13 mouse cellular contexts compared by ENCODE assay signal in the genomic region with DNA sequence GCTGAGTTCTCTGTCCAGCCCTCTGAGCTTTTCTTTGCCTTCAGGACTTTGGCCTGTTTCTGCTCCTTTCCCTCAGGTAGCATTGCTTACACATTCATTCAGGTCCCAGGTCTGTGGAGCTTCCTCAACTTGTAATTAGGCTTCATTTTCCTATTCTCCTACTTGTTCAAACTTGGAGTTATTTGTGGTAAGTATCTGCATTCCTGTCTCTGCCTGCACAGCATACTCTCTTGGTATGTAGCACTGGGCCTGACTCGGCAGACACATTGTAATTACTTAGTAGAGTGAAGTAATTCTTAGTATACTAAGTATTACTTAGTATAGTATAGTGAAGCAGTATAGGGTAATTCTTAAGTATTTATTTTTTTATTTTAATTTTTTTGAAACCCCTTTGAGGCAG. TPM values are rescaled to one million over a fixed set of nuclear protein-coding genes. Genes with fewer than 3 reads are reported as not detected.
DNase-seq lines count a peak whose midpoint lies in the region; ATAC-seq and TF ChIP-seq lines count a peak whose summit lies in the region.
"Had no signal": no experiment of that assay in that cellular context is flagged by ENCODE, and none has a peak within 500 bp of the region (broad histone marks: within the 10 kb centered on the region; RNA-seq: fewer than 3 reads in every experiment).

No protein-coding gene starts in this region.

- 64% methylated on average over 1 of the region's 1 CpGs for WGBS in embryonic facial prominence, embryonic 11.5 days
- 81% methylated on average over 1 of the region's 1 CpGs for WGBS in embryonic facial prominence, embryonic 10.5 days
- WGBS in kidney, adult 2 months = 47% methylated on average over 1 of the region's 1 CpGs
- 63% methylated on average over 1 of the region's 1 CpGs for WGBS in kidney, embryonic 16.5 days

- no peak for DNase-seq in embryonic facial prominence, embryonic 11.5 days (ENCODE audit: low spot score)
- DNase-seq in embryonic facial prominence, embryonic 10.5 days (ENCODE audit: low spot score) = no peak
- DNase-seq in kidney, adult 2 months = peak; percentile 40
- DNase-seq in Patski (ENCODE audit: low read depth, low spot score) = no peak
- DNase-seq in yolk sac, embryonic 10.5 days (ENCODE audit: low spot score) = peak; percentile 37
- DNase-seq in retina, embryonic 14.5 days (ENCODE audit: low spot score) = no peak
- DNase-seq: cerebellum, adult 2 months; gastrocnemius, postnatal 14 days had no signal

- H3K4me2 ChIP-seq in embryonic facial prominence, embryonic 11.5 days (ENCODE audit: low read depth, low read length) = no peak overlapping the region
- no peak overlapping the region for H3K4me2 ChIP-seq in kidney, embryonic 16.5 days (replicated peaks; ENCODE audit: low read depth, low read length)
- H3K4me2 ChIP-seq: embryonic facial prominence, embryonic 15.5 days; forebrain, embryonic 15.5 days; hindbrain, embryonic 13.5 days had no signal

- H3K9ac ChIP-seq in embryonic facial prominence, embryonic 11.5 days (replicated peaks; ENCODE audit: low read length) = no peak overlapping the region
- no peak overlapping the region for H3K9ac ChIP-seq in kidney, embryonic 16.5 days (replicated peaks; ENCODE audit: low read length)
- H3K9ac ChIP-seq: embryonic facial prominence, embryonic 15.5 days; forebrain, embryonic 15.5 days; hindbrain, embryonic 13.5 days had no signal

- 0 out of 2 replicates have a peak, but pooled peaks have one; percentile 20 for ATAC-seq in embryonic facial prominence, embryonic 11.5 days (replicated peaks; ENCODE audit: insufficient number of reproducible peaks, low FRiP score, low TSS enrichment, low read depth)
- no peak for ATAC-seq in kidney, embryonic 16.5 days (ENCODE audit: low FRiP score, low TSS enrichment)
- ATAC-seq in Patski = peak; percentile 80
- ATAC-seq: forebrain, embryonic 15.5 days had no signal

- no peaks in the 10 kb centered on the region for H3K4me1 ChIP-seq in embryonic facial prominence, embryonic 11.5 days (ENCODE audit: control insufficient read depth, insufficient read depth, low read length)
- 0 out of 2 replicates have a peak, but pooled peaks cover 3% of the 10 kb centered on the region for H3K4me1 ChIP-seq in embryonic facial prominence, embryonic 10.5 days
- H3K4me1 ChIP-seq in kidney, adult 2 months (ENCODE audit: control insufficient read depth, insufficient read depth, low read length) = peaks cover 24% of the 10 kb centered on the region; the same call in 1 of the 2 replicates
- no peaks in the 10 kb centered on the region for H3K4me1 ChIP-seq in kidney, embryonic 16.5 days (ENCODE audit: insufficient read depth, low read length)

- no peak for TF ChIP-seq CTCF in kidney, adult 2 months (conservative IDR thresholded peaks at IDR 0.05; ENCODE audit: insufficient read depth, insufficient read length, low read depth, low read length)
- no peak for TF ChIP-seq CTCF in Patski (IDR thresholded peaks at IDR 0.05)

- no peaks in the 10 kb centered on the region for H3K36me3 ChIP-seq in embryonic facial prominence, embryonic 11.5 days (replicated peaks; ENCODE audit: control insufficient read depth, insufficient read depth, low read depth, low read length)
- H3K36me3 ChIP-seq in embryonic facial prominence, embryonic 10.5 days (replicated peaks) = no peaks in the 10 kb centered on the region
- H3K36me3 ChIP-seq in kidney, adult 2 months (ENCODE audit: control insufficient read depth, insufficient read depth, low read length) = no peaks in the 10 kb centered on the region
- no peaks in the 10 kb centered on the region for H3K36me3 ChIP-seq in kidney, embryonic 16.5 days (ENCODE audit: insufficient read depth, low read length)
- H3K36me3 ChIP-seq: embryonic facial prominence, embryonic 15.5 days; forebrain, embryonic 15.5 days; hindbrain, embryonic 13.5 days had no signal

- POLR2A ChIA-PET in Patski (lab: Charles Lee) = no interaction called here

- CTCF ChIA-PET in Patski (lab: Charles Lee) = interaction anchor here (1.3 kb wide), 1 partner anchor 14 kb away, joined by 5 read pairs; no protein-coding TSS in a partner anchor

- no peaks in the 10 kb centered on the region for H3K27me3 ChIP-seq in embryonic facial prominence, embryonic 11.5 days (ENCODE audit: control insufficient read depth, insufficient read depth, low read length)
- no peaks in the 10 kb centered on the region for H3K27me3 ChIP-seq in embryonic facial prominence, embryonic 10.5 days (replicated peaks; ENCODE audit: low read depth, poor library complexity, severe bottlenecking)
- H3K27me3 ChIP-seq in kidney, adult 2 months (replicated peaks; ENCODE audit: control insufficient read depth, insufficient read depth, low read length) = no peaks in the 10 kb centered on the region
- no peaks in the 10 kb centered on the region for H3K27me3 ChIP-seq in kidney, embryonic 16.5 days (ENCODE audit: insufficient read depth, low read length)
- H3K27me3 ChIP-seq in Patski = no peaks in the 10 kb centered on the region
- H3K27me3 ChIP-seq: embryonic facial prominence, embryonic 15.5 days; forebrain, embryonic 15.5 days; hindbrain, embryonic 13.5 days had no signal

- no peak overlapping the region for H3K4me3 ChIP-seq in embryonic facial prominence, embryonic 11.5 days (ENCODE audit: low read depth, low read length)
- H3K4me3 ChIP-seq in embryonic facial prominence, embryonic 10.5 days = no peak overlapping the region
- no peak overlapping the region for H3K4me3 ChIP-seq in kidney, adult 2 months (ENCODE audit: insufficient read depth, low read depth, low read length)
- H3K4me3 ChIP-seq in kidney, embryonic 16.5 days (ENCODE audit: low read length) = no peak overlapping the region
- H3K4me3 ChIP-seq: embryonic facial prominence, embryonic 15.5 days; forebrain, embryonic 15.5 days; hindbrain, embryonic 13.5 days had no signal

- in situ Hi-C loops in Patski (cut with MboI; ENCODE audit: low pct_unique_long_range_greater_than_20kb) = no loop called here

- TF ChIP-seq POLR2A in kidney, adult 2 months (IDR thresholded peaks at IDR 0.05; ENCODE audit: low read depth, low read length) = no peak

- no peaks in the 10 kb centered on the region for H3K9me3 ChIP-seq in embryonic facial prominence, embryonic 11.5 days (replicated peaks; ENCODE audit: control insufficient read depth, low read length)
- no peaks in the 10 kb centered on the region for H3K9me3 ChIP-seq in embryonic facial prominence, embryonic 10.5 days
- H3K9me3 ChIP-seq in kidney, embryonic 16.5 days (ENCODE audit: low read length) = no peaks in the 10 kb centered on the region
- H3K9me3 ChIP-seq: embryonic facial prominence, embryonic 15.5 days; forebrain, embryonic 15.5 days; hindbrain, embryonic 13.5 days had no signal

- H3K27ac ChIP-seq in embryonic facial prominence, embryonic 11.5 days (replicated peaks; ENCODE audit: low read depth, low read length) = no peak overlapping the region
- H3K27ac ChIP-seq in embryonic facial prominence, embryonic 10.5 days (replicated peaks) = no peak overlapping the region
- no peak overlapping the region for H3K27ac ChIP-seq in kidney, adult 2 months (ENCODE audit: insufficient read depth, low read depth, low read length)
- H3K27ac ChIP-seq in kidney, embryonic 16.5 days (ENCODE audit: low read length) = no peak overlapping the region
- H3K27ac ChIP-seq: embryonic facial prominence, embryonic 15.5 days; forebrain, embryonic 15.5 days; hindbrain, embryonic 13.5 days; hindbrain, postnatal 0 days had no signal

RNA-seq across cellular contexts. Expression of a gene that starts 13.0 kb away (rescaled TPM):
- 83.6 and 92.1 TPM in 2 replicates for polyA plus RNA-seq in embryonic facial prominence, embryonic 11.5 days (2014; fragmentation: Nextera tagmentation; extraction: Ambion mirVana)
- polyA plus RNA-seq in embryonic facial prominence, embryonic 10.5 days (2016; fragmentation: Nextera tagmentation; extraction: Ambion mirVana) = 61.4 and 62.2 TPM in 2 replicates
- polyA plus RNA-seq in kidney, adult 2 months (2012; rRNA removed) = 17.6 and 21.9 TPM in 2 replicates
- 79.1 and 81.9 TPM in 2 replicates for polyA plus RNA-seq in kidney, embryonic 16.5 days (2015; fragmentation: Nextera tagmentation; extraction: Ambion mirVana)
- polyA plus RNA-seq in Patski (2021) = 89.6 TPM

RNA-seq across cellular contexts. Expression of a gene that starts 32.5 kb away (rescaled TPM):
- polyA plus RNA-seq in embryonic facial prominence, embryonic 11.5 days (2014; fragmentation: Nextera tagmentation; extraction: Ambion mirVana) = 27.1 and 28.1 TPM in 2 replicates
- 19.1 and 19.9 TPM in 2 replicates for polyA plus RNA-seq in embryonic facial prominence, embryonic 10.5 days (2016; fragmentation: Nextera tagmentation; extraction: Ambion mirVana)
- polyA plus RNA-seq in kidney, adult 2 months (2012; rRNA removed) = 17.8 and 18.4 TPM in 2 replicates
- 18.8 and 23.7 TPM in 2 replicates for polyA plus RNA-seq in kidney, embryonic 16.5 days (2015; fragmentation: Nextera tagmentation; extraction: Ambion mirVana)
- 32.6 TPM for polyA plus RNA-seq in Patski (2021)

Comparison
In these comparisons a context has a peak if more than half of its experiments do, and no peak if none do; other contexts are left out.
1. DNase-seq: peak in kidney, adult 2 months (single experiment) and yolk sac, embryonic 10.5 days (single experiment); none in embryonic facial prominence, embryonic 11.5 days (single experiment), embryonic facial prominence, embryonic 10.5 days (single experiment), Patski (single experiment) and retina, embryonic 14.5 days (single experiment).